Mouse (Mus musculus) liver, embryonic 12.5 days (tissue): ENCODE results near the gene Actr2. TPM values are rescaled to one million over a fixed set of nuclear protein-coding genes. Genes with fewer than 3 reads are reported as not detected.
"Not testable (repeated sequence)": the region's sequence is repeated elsewhere in the genome, so short reads cannot be mapped to it uniquely, and the experiment has no call there.

Experiments
- ATAC-seq: fragments of 200-750 bp; cut with Nextera tagmentation; 2 replicates; pipeline ENCODE4 v1.8.0; 2017; ENCODE audit warnings: moderate number of reproducible peaks, mild to moderate bottlenecking, moderate library complexity
- H3K27ac ChIP-seq: fragments of 300-500 bp; sonication (generic); 2 replicates; pipeline ENCODE4 v1.5.1; 2016; ENCODE audit warnings: mild to moderate bottlenecking
- H3K27me3 ChIP-seq: fragments of 300-500 bp; sonication (generic); replicated peaks from 2 replicates; pipeline ENCODE4 v1.6.1; 2016; ENCODE audit warnings: mild to moderate bottlenecking, moderate library complexity
- H3K36me3 ChIP-seq: fragments of 300-500 bp; sonication (generic); 2 replicates; pipeline ENCODE4 v1.6.1; 2016; ENCODE audit warnings: mild to moderate bottlenecking, moderate library complexity
- H3K4me1 ChIP-seq: fragments of 300-500 bp; sonication (generic); 2 replicates; pipeline ENCODE4 v1.6.1; 2016
- H3K4me2 ChIP-seq: fragments of 300-500 bp; sonication (generic); 2 replicates; pipeline ENCODE4 v1.6.1; 2016; ENCODE audit warnings: mild to moderate bottlenecking, moderate library complexity
- H3K4me3 ChIP-seq: fragments of 300-500 bp; sonication (generic); 2 replicates; pipeline ENCODE4 v1.5.1; 2016; ENCODE audit warnings: mild to moderate bottlenecking, moderate library complexity
- H3K9ac ChIP-seq: fragments of 300-500 bp; sonication (generic); 2 replicates; pipeline ENCODE4 v1.6.1; 2016; ENCODE audit warnings: mild to moderate bottlenecking, moderate library complexity
- H3K9me3 ChIP-seq: fragments of 300-500 bp; sonication (generic); replicated peaks from 2 replicates; pipeline ENCODE4 v1.6.1; 2016; ENCODE audit warnings: mild to moderate bottlenecking, moderate library complexity
- WGBS: fragments of 180-500 bp; shearing (Covaris S2); methylation state at CpG from one replicate; pipeline ENCODE4 v1.1.7; 2016; ENCODE audit not compliant: insufficient replicate concordance; 5-methylcytosine and 5-hydroxymethylcytosine counted together
- polyA plus RNA-seq: library from polyadenylated mRNA; unstranded; fragments of >200 nt; fragmentation: Nextera tagmentation; extraction: Ambion mirVana; gene quantifications from 2 replicates; pipeline ENCODE4 v1.2.1, GENCODE M21; 2016

The Actr2 gene
- polyA plus RNA-seq, 1 experiment from 2014 or later, result 78.1 TPM

GRCm38 (mm10) chr11:20138498-20139208 is 25.9 kb upstream of the Actr2 start:
- Histone ChIP-seq H3K4me1 (no peaks in the 10 kb centered on the region), H3K4me2 (no peak overlapping the region), H3K9me3 (no peaks in the 10 kb centered on the region), H3K27ac (no peak overlapping the region), H3K36me3 (no peaks in the 10 kb centered on the region), H3K4me3 (no peak overlapping the region), H3K9ac (no peak overlapping the region), H3K27me3 (no peaks in the 10 kb centered on the region)
- WGBS, result 73% methylated on average over 6 of the region's 6 CpGs
- no peak for ATAC-seq

GRCm38 (mm10) chr11:20137872-20138271 is 25.2 kb upstream of the Actr2 start:
- no peak overlapping the region for H3K9ac ChIP-seq
- no peak overlapping the region for H3K4me3 ChIP-seq
- WGBS, result 66% methylated on average over 2 of the region's 2 CpGs
- ATAC-seq, result no peak
- H3K4me1 ChIP-seq, result 0 out of 2 replicates have a peak, but pooled peaks cover 3% of the 10 kb centered on the region
- H3K27ac ChIP-seq, result no peak overlapping the region
- no peaks in the 10 kb centered on the region for H3K9me3 ChIP-seq
- H3K36me3 ChIP-seq, result no peaks in the 10 kb centered on the region
- H3K4me2 ChIP-seq, result no peak overlapping the region
- no peaks in the 10 kb centered on the region for H3K27me3 ChIP-seq

GRCm38 (mm10) chr11:20136314-20136713 is 23.6 kb upstream of the Actr2 start:
- WGBS, result 73% methylated on average over 6 of the region's 6 CpGs
- ATAC-seq, result no peak

GRCm38 (mm10) chr11:20134869-20135268 is 22.2 kb upstream of the Actr2 start:
- H3K36me3 ChIP-seq, H3K4me3 ChIP-seq, H3K4me1 ChIP-seq, H3K27me3 ChIP-seq, ATAC-seq, H3K9me3 ChIP-seq, H3K9ac ChIP-seq, H3K4me2 ChIP-seq, H3K27ac ChIP-seq: not testable (repeated sequence)
- WGBS, result 71% methylated on average over 3 of the region's 3 CpGs

More at GRCm38 (mm10) chr11:20136314-20136713, 23.6 kb upstream of the Actr2 start:
- Histone ChIP-seq H3K36me3 (no peaks in the 10 kb centered on the region), H3K4me1 (0 out of 2 replicates have a peak, but pooled peaks cover 3% of the 10 kb centered on the region), H3K9ac (no peak overlapping the region), H3K4me3 (no peak overlapping the region), H3K9me3 (no peaks in the 10 kb centered on the region), H3K27ac (0 out of 2 replicates have a peak overlapping the region, but pooled peaks have one; percentile 0), H3K4me2 (no peak overlapping the region), H3K27me3 (no peaks in the 10 kb centered on the region)

GRCm38 (mm10) chr11:20133721-20134120 is 21.0 kb upstream of the Actr2 start:
- Histone ChIP-seq H3K4me1 (0 out of 2 replicates have a peak, but pooled peaks cover 3% of the 10 kb centered on the region), H3K9ac (no peak overlapping the region), H3K4me2 (peak overlapping the region; percentile 61; the same call in 1 of the 2 replicates), H3K27ac (no peak overlapping the region), H3K4me3 (no peak overlapping the region), H3K9me3 (no peaks in the 10 kb centered on the region; the same call in 1 of the 2 replicates), H3K27me3 (no peaks in the 10 kb centered on the region), H3K36me3 (no peaks in the 10 kb centered on the region)
- peak; percentile 31; the same call in 1 of the 2 replicates for ATAC-seq
- 68% methylated on average over 1 of the region's 1 CpGs for WGBS

GRCm38 (mm10) chr11:20132955-20133562 is 20.3 kb upstream of the Actr2 start:
- Histone ChIP-seq H3K4me1 (0 out of 2 replicates have a peak, but pooled peaks cover 3% of the 10 kb centered on the region), H3K9ac (peak overlapping the region; percentile 53; the same call in 1 of the 2 replicates), H3K27ac (no peak overlapping the region), H3K4me2 (peak overlapping the region; percentile 61), H3K36me3 (no peaks in the 10 kb centered on the region), H3K9me3 (no peaks in the 10 kb centered on the region; the same call in 1 of the 2 replicates), H3K27me3 (no peaks in the 10 kb centered on the region), H3K4me3 (peak overlapping the region; percentile 40)
- ATAC-seq, result peak; percentile 30; the same call in 1 of the 2 replicates
- WGBS, result 20% methylated on average over 12 of the region's 12 CpGs

GRCm38 (mm10) chr11:20126673-20127516 is 14.2 kb upstream of the Actr2 start:
- 54% methylated on average over 10 of the region's 10 CpGs for WGBS
- Histone ChIP-seq H3K9me3 (no peaks in the 10 kb centered on the region; the same call in 1 of the 2 replicates), H3K36me3 (no peaks in the 10 kb centered on the region), H3K4me3 (no peak overlapping the region), H3K4me1 (no peaks in the 10 kb centered on the region), H3K9ac (no peak overlapping the region), H3K27ac (no peak overlapping the region), H3K27me3 (no peaks in the 10 kb centered on the region), H3K4me2 (no peak overlapping the region)
- no peak for ATAC-seq

GRCm38 (mm10) chr11:20125423-20125822 is 12.7 kb upstream of the Actr2 start:
- Histone ChIP-seq H3K9ac (no peak overlapping the region), H3K9me3 (no peaks in the 10 kb centered on the region; the same call in 1 of the 2 replicates), H3K27ac (no peak overlapping the region), H3K4me3 (no peak overlapping the region), H3K4me2 (no peak overlapping the region), H3K36me3 (no peaks in the 10 kb centered on the region), H3K27me3 (no peaks in the 10 kb centered on the region), H3K4me1 (no peaks in the 10 kb centered on the region)
- ATAC-seq, result no peak
- WGBS, result 44% methylated on average over 1 of the region's 1 CpGs

GRCm38 (mm10) chr11:20116701-20117100 is 4.0 kb upstream of the Actr2 start:
- Histone ChIP-seq H3K36me3 (no peaks in the 10 kb centered on the region), H3K9me3 (no peaks in the 10 kb centered on the region), H3K27ac (no peak overlapping the region), H3K4me1 (peaks cover 23% of the 10 kb centered on the region), H3K4me2 (no peak overlapping the region), H3K27me3 (no peaks in the 10 kb centered on the region), H3K9ac (no peak overlapping the region), H3K4me3 (no peak overlapping the region)
- no peak for ATAC-seq
- 75% methylated on average over 4 of the region's 4 CpGs for WGBS

GRCm38 (mm10) chr11:20116030-20116551 is 3.4 kb upstream of the Actr2 start:
- no peak overlapping the region for H3K4me2 ChIP-seq
- H3K4me1 ChIP-seq, result peaks cover 29% of the 10 kb centered on the region
- H3K9me3 ChIP-seq, result no peaks in the 10 kb centered on the region
- H3K27ac ChIP-seq, result peak overlapping the region; percentile 39; the same call in 1 of the 2 replicates
- H3K36me3 ChIP-seq, result no peaks in the 10 kb centered on the region
- WGBS, result 61% methylated on average over 5 of the region's 5 CpGs
- H3K4me3 ChIP-seq, result no peak overlapping the region
- H3K27me3 ChIP-seq, result no peaks in the 10 kb centered on the region
- no peak for ATAC-seq
- no peak overlapping the region for H3K9ac ChIP-seq

GRCm38 (mm10) chr11:20112006-20112740 is 540 bp downstream of the Actr2 start:
- under 1% methylated on average over 41 of the region's 50 CpGs for WGBS
- Histone ChIP-seq H3K27ac (peak overlapping the region; percentile 96), H3K4me2 (peak overlapping the region; percentile 87), H3K9ac (peak overlapping the region; percentile 92), H3K27me3 (no peaks in the 10 kb centered on the region), H3K9me3 (no peaks in the 10 kb centered on the region), H3K4me1 (peaks cover 57% of the 10 kb centered on the region), H3K36me3 (peaks cover 23% of the 10 kb centered on the region), H3K4me3 (peak overlapping the region; percentile 89)
- peak; percentile 60 for ATAC-seq
